Mouse (Mus musculus): ENCODE results near the gene Inpp1. TPM values are rescaled to one million over a fixed set of nuclear protein-coding genes. Genes with fewer than 3 reads are reported as not detected.

The Inpp1 gene
- polyA plus RNA-seq, 1 experiment from 2014 or later: 40.9 TPM

DNA sequence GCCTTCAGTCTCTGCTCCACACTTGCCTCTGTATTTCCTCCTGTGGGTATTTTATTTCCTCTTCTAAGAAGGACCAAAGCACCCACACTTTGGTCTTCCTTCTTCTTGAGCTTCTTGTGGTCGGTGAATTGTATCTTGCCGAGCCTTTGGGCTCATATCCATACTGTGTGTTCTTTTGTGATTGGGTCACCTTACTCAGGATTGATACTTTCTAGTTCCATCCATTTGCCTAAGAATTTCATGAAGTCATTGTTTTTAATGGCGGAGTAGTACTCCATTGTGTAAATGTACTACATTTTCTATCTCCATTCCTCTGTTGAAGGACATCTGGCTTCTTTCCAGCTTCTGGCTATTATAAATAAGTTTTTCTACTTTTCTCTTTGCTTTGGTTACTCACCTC, 26.9 kb upstream of the Inpp1 start:
- no peaks in the 10 kb centered on the region for H3K36me3 ChIP-seq (ENCODE audit: control insufficient read depth, insufficient read depth, low read length)
- peaks cover 6% of the 10 kb centered on the region; the same call in 1 of the 2 replicates for H3K4me1 ChIP-seq (ENCODE audit: control insufficient read depth, insufficient read depth, low read length)
- H3K27ac ChIP-seq (ENCODE audit: low read length): peak overlapping the region; percentile 85; the same call in 1 of the 2 replicates
- peak; percentile 41 for ATAC-seq
- no peaks in the 10 kb centered on the region for H3K9me3 ChIP-seq (replicated peaks; ENCODE audit: control insufficient read depth, low read length, poor library complexity, severe bottlenecking)
- H3K9ac ChIP-seq (ENCODE audit: low read depth, low read length): peak overlapping the region; percentile 80
- H3K4me3 ChIP-seq (ENCODE audit: low read depth, low read length): peak overlapping the region; percentile 64
- 21% methylated on average over 3 of the region's 3 CpGs for WGBS
- no peaks in the 10 kb centered on the region for H3K27me3 ChIP-seq (ENCODE audit: control insufficient read depth, insufficient read depth, low read depth, low read length)
- peak overlapping the region; percentile 59 for H3K4me2 ChIP-seq (ENCODE audit: low read length)

DNA sequence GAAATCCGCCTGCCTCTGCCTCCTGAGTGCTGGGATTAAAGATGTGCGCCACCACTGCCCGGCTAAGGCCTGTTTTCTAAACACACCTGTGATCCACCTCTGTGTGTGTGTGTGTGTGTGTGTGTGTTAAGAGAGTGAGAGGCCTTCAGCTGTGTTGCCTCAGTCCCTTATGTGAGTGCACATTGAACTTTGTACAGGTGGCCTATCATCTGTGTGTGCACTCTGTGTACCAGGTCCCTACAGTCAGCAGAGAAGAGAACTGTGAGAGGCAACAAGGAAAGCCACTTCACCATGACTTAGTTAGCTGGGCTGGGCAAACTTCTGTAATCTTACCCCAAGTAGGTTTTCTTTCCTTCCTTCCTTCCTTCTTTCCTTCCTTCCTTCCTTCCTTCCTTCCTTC, 21.6 kb upstream of the Inpp1 start:
- no peak overlapping the region for H3K4me3 ChIP-seq (ENCODE audit: low read depth, low read length)
- H3K27me3 ChIP-seq (ENCODE audit: control insufficient read depth, insufficient read depth, low read depth, low read length): no peaks in the 10 kb centered on the region
- H3K9me3 ChIP-seq (replicated peaks; ENCODE audit: control insufficient read depth, low read length, poor library complexity, severe bottlenecking): no peaks in the 10 kb centered on the region
- H3K9ac ChIP-seq (ENCODE audit: low read depth, low read length): no peak overlapping the region
- ATAC-seq: no peak
- no peaks in the 10 kb centered on the region for H3K4me1 ChIP-seq (ENCODE audit: control insufficient read depth, insufficient read depth, low read length)
- H3K36me3 ChIP-seq (ENCODE audit: control insufficient read depth, insufficient read depth, low read length): no peaks in the 10 kb centered on the region
- H3K27ac ChIP-seq (ENCODE audit: low read length): no peak overlapping the region
- 91% methylated on average over 3 of the region's 3 CpGs for WGBS
- no peak overlapping the region for H3K4me2 ChIP-seq (ENCODE audit: low read length)

DNA sequence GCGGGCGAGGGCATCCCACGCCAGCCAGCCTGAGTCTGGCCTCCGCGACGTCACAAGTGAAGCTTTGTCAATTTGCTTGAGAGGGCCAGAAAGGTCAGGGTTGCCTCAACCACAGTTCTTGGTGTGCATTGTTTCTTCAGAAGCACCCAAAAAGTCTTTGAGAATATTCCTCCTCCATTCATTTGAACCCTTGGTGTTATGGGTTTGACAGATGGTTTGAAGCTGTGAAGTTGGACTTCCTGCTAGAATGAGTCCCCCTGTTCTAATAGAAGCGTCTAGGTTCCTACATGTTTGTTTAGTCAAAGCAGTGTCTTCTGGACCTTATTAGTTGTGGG, 292 bp upstream of the Inpp1 start:
- Histone ChIP-seq H3K9me3 (replicated peaks; ENCODE audit: control insufficient read depth, low read length, poor library complexity, severe bottlenecking) (no peaks in the 10 kb centered on the region), H3K27ac (ENCODE audit: low read length) (peak overlapping the region; percentile 96), H3K4me1 (ENCODE audit: control insufficient read depth, insufficient read depth, low read length) (peaks cover 24% of the 10 kb centered on the region), H3K4me3 (ENCODE audit: low read depth, low read length) (peak overlapping the region; percentile 80), H3K27me3 (ENCODE audit: control insufficient read depth, insufficient read depth, low read depth, low read length) (no peaks in the 10 kb centered on the region), H3K36me3 (ENCODE audit: control insufficient read depth, insufficient read depth, low read length) (no peaks in the 10 kb centered on the region), H3K9ac (ENCODE audit: low read depth, low read length) (peak overlapping the region; percentile 99), H3K4me2 (ENCODE audit: low read length) (peak overlapping the region; percentile 77)
- ATAC-seq: no peak
- WGBS: 4% methylated on average over 7 of the region's 7 CpGs

DNA sequence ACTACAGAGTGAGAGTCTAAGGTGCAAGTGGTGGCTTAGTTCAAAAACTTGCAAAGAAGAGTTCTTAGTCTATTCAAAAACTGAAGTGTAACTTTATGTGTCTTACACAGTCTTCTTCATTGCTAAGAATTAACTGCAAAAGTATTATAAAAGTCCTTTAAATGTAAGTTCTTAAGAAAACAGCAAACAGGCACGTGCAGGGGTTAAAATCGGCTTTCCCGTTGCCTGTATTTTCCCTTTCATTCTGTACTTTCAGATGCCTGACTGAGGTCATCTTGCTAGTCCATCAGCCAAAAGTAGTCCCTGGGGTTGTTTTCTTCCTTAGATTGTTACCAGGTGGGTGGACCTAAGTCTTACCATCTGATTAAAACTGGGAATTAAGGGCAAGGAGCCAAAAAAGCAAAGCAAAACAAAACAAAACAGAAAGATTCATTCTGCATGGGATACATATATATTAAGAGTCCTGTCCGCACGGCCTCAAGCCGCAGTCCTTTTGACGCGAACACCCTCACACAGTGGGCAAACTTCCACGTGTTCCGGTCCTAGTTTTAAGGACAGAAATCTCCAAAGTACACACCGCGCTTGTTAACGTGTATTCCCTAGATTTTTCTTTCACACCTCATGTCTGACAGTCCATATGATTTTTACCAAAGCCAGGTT, 1.1 kb downstream of the Inpp1 start:
- peak; percentile 34 for ATAC-seq
- peak overlapping the region; percentile 96 for H3K27ac ChIP-seq (ENCODE audit: low read length)

DNA sequence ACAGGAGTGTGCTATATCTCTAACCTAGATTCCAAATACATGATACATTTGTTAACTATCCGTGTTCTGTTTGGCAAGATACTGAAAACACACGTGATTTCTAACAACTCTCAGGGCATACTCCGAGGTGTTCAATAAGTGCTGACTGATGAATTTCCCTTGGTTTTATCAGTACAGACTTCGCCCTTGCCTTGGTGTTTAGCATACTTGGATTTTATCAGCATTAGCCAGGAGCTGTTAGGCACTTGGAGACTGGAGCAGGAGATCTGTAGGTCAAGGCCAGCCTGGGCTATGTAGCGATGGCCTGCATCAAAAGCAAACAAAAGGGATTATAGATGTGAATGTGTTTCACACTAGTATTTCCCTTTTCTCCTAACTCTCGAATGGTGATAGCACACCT, 9.0 kb downstream of the Inpp1 start:
- Histone ChIP-seq H3K9me3 (replicated peaks; ENCODE audit: control insufficient read depth, low read length, poor library complexity, severe bottlenecking) (no peaks in the 10 kb centered on the region), H3K4me3 (ENCODE audit: low read depth, low read length) (no peak overlapping the region), H3K27me3 (ENCODE audit: control insufficient read depth, insufficient read depth, low read depth, low read length) (no peaks in the 10 kb centered on the region), H3K9ac (ENCODE audit: low read depth, low read length) (no peak overlapping the region), H3K36me3 (ENCODE audit: control insufficient read depth, insufficient read depth, low read length) (peaks cover 4% of the 10 kb centered on the region; the same call in 1 of the 2 replicates), H3K27ac (ENCODE audit: low read length) (no peak overlapping the region), H3K4me1 (ENCODE audit: control insufficient read depth, insufficient read depth, low read length) (no peaks in the 10 kb centered on the region), H3K4me2 (ENCODE audit: low read length) (no peak overlapping the region)
- 92% methylated on average over 6 of the region's 6 CpGs for WGBS
- no peak for ATAC-seq

More for the DNA sequence above, 1.1 kb downstream of the Inpp1 start:
- H3K9me3 ChIP-seq (replicated peaks; ENCODE audit: control insufficient read depth, low read length, poor library complexity, severe bottlenecking): no peaks in the 10 kb centered on the region
- peaks cover 24% of the 10 kb centered on the region for H3K4me1 ChIP-seq (ENCODE audit: control insufficient read depth, insufficient read depth, low read length)
- peak overlapping the region; percentile 77 for H3K4me2 ChIP-seq (ENCODE audit: low read length)
- H3K36me3 ChIP-seq (ENCODE audit: control insufficient read depth, insufficient read depth, low read length): no peaks in the 10 kb centered on the region
- no peaks in the 10 kb centered on the region for H3K27me3 ChIP-seq (ENCODE audit: control insufficient read depth, insufficient read depth, low read depth, low read length)
- peak overlapping the region; percentile 99 for H3K9ac ChIP-seq (ENCODE audit: low read depth, low read length)
- WGBS: 57% methylated on average over 13 of the region's 13 CpGs
- peak overlapping the region; percentile 80 for H3K4me3 ChIP-seq (ENCODE audit: low read depth, low read length)

DNA sequence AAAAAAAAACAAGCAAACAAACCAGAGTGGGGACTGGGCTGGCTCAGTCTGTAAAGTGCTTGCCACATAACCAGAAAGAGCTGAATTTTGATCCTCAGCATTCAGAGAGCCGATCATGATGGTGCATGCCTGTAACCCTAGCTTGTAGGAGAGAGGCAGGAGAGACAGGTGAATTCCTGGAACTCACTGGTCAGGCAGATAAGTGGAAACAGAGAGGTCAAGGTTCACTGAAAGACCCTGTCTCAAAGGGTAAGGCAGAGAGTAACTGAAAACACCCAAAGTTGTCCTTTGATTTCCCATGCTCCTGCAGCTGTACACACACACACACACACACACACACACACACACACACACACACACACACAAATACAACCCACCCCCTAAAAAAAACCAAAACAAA, 12.4 kb downstream of the Inpp1 start:
- Histone ChIP-seq H3K4me1 (ENCODE audit: control insufficient read depth, insufficient read depth, low read length) (peaks cover 3% of the 10 kb centered on the region; the same call in 1 of the 2 replicates), H3K27ac (ENCODE audit: low read length) (no peak overlapping the region), H3K9ac (ENCODE audit: low read depth, low read length) (no peak overlapping the region), H3K9me3 (replicated peaks; ENCODE audit: control insufficient read depth, low read length, poor library complexity, severe bottlenecking) (no peaks in the 10 kb centered on the region), H3K36me3 (ENCODE audit: control insufficient read depth, insufficient read depth, low read length) (peaks cover 4% of the 10 kb centered on the region; the same call in 1 of the 2 replicates), H3K27me3 (ENCODE audit: control insufficient read depth, insufficient read depth, low read depth, low read length) (no peaks in the 10 kb centered on the region), H3K4me3 (ENCODE audit: low read depth, low read length) (no peak overlapping the region), H3K4me2 (ENCODE audit: low read length) (no peak overlapping the region)
- WGBS: 96% methylated on average over 1 of the region's 1 CpGs
- no peak for ATAC-seq

DNA sequence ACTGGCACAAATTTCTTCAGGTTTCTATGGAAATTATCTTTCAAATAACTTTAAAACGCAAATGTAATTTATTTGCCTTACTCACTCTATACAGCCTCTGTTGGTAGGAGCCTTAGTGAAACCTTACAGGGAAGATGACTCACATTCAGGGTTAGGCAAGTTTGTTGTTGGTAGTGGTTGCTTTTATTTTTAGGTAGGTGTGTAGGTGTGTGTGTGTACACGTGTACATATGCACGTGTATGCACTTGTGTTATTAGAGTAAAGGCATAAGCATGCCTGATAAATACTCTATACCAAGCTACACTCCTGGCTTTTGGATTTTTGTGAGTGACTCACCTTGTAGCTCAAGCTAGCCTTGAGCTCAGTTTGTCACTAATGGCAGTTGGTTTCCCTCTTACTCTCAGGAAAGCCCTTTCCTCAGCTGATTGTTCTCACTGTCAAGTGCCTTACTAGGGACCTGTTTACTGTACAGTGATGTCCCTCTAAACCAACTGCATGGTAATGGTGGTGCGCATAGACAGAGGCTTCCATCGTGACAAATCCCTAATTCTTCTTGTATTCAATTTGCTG, 15.0 kb downstream of the Inpp1 start:
- Histone ChIP-seq H3K9me3 (replicated peaks; ENCODE audit: control insufficient read depth, low read length, poor library complexity, severe bottlenecking) (no peaks in the 10 kb centered on the region), H3K27me3 (ENCODE audit: control insufficient read depth, insufficient read depth, low read depth, low read length) (no peaks in the 10 kb centered on the region), H3K4me3 (ENCODE audit: low read depth, low read length) (no peak overlapping the region), H3K4me2 (ENCODE audit: low read length) (no peak overlapping the region), H3K4me1 (ENCODE audit: control insufficient read depth, insufficient read depth, low read length) (peaks cover 9% of the 10 kb centered on the region), H3K27ac (ENCODE audit: low read length) (no peak overlapping the region), H3K9ac (ENCODE audit: low read depth, low read length) (no peak overlapping the region), H3K36me3 (ENCODE audit: control insufficient read depth, insufficient read depth, low read length) (no peaks in the 10 kb centered on the region)
- WGBS: 93% methylated on average over 5 of the region's 5 CpGs
- no peak for ATAC-seq

DNA sequence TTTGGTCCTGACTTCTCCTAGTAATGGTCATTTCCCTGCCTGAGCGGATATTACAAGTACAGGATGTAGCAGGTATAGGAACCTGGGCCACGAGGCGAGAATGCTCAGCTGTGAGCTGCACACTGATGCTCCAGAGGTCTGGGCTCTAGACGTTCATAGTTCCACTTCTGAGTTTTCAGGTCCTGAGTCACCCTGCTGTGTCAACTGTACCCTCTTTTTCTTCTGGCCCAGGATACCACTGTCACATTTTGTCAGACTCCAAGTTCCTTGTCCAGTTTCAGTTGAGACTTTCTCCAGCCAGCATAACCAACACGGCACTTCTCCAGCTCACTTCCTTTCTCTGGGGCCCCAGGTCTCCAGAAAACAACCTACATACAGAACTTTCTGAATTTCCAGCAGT, 15.8 kb downstream of the Inpp1 start:
- Histone ChIP-seq H3K4me2 (ENCODE audit: low read length) (no peak overlapping the region), H3K9ac (ENCODE audit: low read depth, low read length) (no peak overlapping the region), H3K9me3 (replicated peaks; ENCODE audit: control insufficient read depth, low read length, poor library complexity, severe bottlenecking) (no peaks in the 10 kb centered on the region), H3K4me1 (ENCODE audit: control insufficient read depth, insufficient read depth, low read length) (peaks cover 9% of the 10 kb centered on the region), H3K27me3 (ENCODE audit: control insufficient read depth, insufficient read depth, low read depth, low read length) (no peaks in the 10 kb centered on the region), H3K4me3 (ENCODE audit: low read depth, low read length) (no peak overlapping the region), H3K36me3 (ENCODE audit: control insufficient read depth, insufficient read depth, low read length) (no peaks in the 10 kb centered on the region), H3K27ac (ENCODE audit: low read length) (no peak overlapping the region)
- no peak for ATAC-seq
- 94% methylated on average over 5 of the region's 5 CpGs for WGBS

DNA sequence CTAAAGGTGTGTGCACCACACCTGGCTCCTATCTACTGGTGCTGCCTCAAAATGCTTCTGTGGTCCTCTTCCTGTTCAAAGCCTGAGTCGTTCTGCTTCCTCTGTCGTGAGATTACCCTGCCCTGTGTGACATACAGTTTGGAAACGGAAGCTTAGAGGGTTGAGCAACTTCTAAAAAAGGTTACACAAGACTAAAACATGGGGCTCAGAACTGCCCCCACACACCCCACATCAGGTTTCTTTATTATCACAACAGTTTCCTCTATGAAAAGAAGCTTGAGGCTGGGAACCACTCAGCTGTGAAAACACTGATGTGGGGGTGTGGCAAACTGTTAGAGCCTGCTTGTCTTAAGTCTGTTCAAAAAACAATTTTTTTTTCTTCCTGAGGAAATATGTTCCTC, 17.1 kb downstream of the Inpp1 start:
- H3K9me3 ChIP-seq (replicated peaks; ENCODE audit: control insufficient read depth, low read length, poor library complexity, severe bottlenecking): no peaks in the 10 kb centered on the region
- no peak overlapping the region for H3K4me2 ChIP-seq (ENCODE audit: low read length)
- peaks cover 9% of the 10 kb centered on the region for H3K4me1 ChIP-seq (ENCODE audit: control insufficient read depth, insufficient read depth, low read length)
- no peak overlapping the region for H3K9ac ChIP-seq (ENCODE audit: low read depth, low read length)
- 83% methylated on average over 3 of the region's 3 CpGs for WGBS
- no peaks in the 10 kb centered on the region for H3K27me3 ChIP-seq (ENCODE audit: control insufficient read depth, insufficient read depth, low read depth, low read length)
- H3K36me3 ChIP-seq (ENCODE audit: control insufficient read depth, insufficient read depth, low read length): no peaks in the 10 kb centered on the region
- no peak for ATAC-seq
- no peak overlapping the region for H3K4me3 ChIP-seq (ENCODE audit: low read depth, low read length)
- no peak overlapping the region for H3K27ac ChIP-seq (ENCODE audit: low read length)
